Mouse (Mus musculus): Measurements from ENCODE around the gene Cpt2. TPM values are rescaled to one million over a fixed set of nuclear protein-coding genes. Genes with fewer than 3 reads are reported as not detected.

Gene Cpt2
- total and polyA plus RNA-seq, 3 experiments, result 10.8 to 14.1 (median 13.5) TPM

DNA sequence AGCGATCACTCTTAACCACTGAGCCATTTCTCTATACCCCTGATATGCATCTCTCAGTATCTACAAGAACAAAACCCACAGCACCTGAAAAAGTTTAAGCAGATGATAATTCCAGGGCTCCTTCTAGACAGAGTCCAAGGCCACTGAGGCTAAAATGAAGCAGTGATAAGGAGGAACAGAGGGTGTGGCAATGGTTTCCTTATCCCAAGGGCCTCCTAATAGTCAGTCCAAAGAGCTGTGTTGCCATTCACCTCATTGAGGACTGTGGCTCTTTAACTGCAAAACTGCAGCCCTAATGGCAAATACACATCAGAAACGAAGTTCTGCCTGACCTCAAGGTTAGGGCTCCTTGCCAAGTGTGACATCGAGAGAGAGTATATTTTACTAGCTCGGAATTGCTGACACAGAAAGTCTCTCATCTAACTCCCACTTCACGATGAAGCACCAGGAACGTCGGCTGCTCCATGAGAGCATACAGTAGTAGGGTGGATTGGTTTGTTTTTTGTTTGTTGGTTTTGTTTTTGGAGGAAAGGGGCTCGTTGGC lies 2.2 kb downstream of the Cpt2 start:
- H3K9ac ChIP-seq (ENCODE audit: insufficient read depth, low read depth), result no peak overlapping the region
- in situ Hi-C loops (cut with MboI; ENCODE audit: low pct_ligation_motif_present, low pct_unique_long_range_greater_than_20kb, low sequenced_read_pairs), result no loop called here
- H3K4me1 ChIP-seq (ENCODE audit: control insufficient read depth in 1 of 2, insufficient read depth in 2 of 2), result peaks cover 7 to 11% of the 10 kb centered on the region in 2 experiments
- H3K27ac ChIP-seq (ENCODE audit: insufficient read depth, low read depth), result no peak overlapping the region
- H3K36me3 ChIP-seq (replicated peaks in 1 of 2; ENCODE audit: control insufficient read depth in 1 of 2, insufficient read depth in 1 of 2, low read length in 1 of 2), result peaks cover 0 to 7% of the 10 kb centered on the region in 2 experiments
- no peak for TF ChIP-seq NELFE (IDR thresholded peaks at IDR 0.05; ENCODE audit: low read depth, low read length)
- no peak for TF ChIP-seq MEF2A (IDR thresholded peaks at IDR 0.05; ENCODE audit: borderline replicate concordance, low read depth, low read length)
- no peak for TF ChIP-seq UBTF (IDR thresholded peaks at IDR 0.05; ENCODE audit: low read depth, low read length)
- no peak for TF ChIP-seq IRF4 (IDR thresholded peaks at IDR 0.05; ENCODE audit: low read depth, low read length)
- no peak for TF ChIP-seq ZC3H11A (IDR thresholded peaks at IDR 0.05; ENCODE audit: low read depth, low read length)
- TF ChIP-seq USF1 (IDR thresholded peaks at IDR 0.05; ENCODE audit: low read depth, low read length), result no peak
- H3K9me3 ChIP-seq (replicated peaks; ENCODE audit: low read length), result no peaks in the 10 kb centered on the region
- dilution Hi-C loops (cut with MboI; ENCODE audit: extremely low pct_ligation_motif_present, extremely low pct_unique_long_range_greater_than_20kb, low sequenced_read_pairs), result no loop called here
- H3K27me3 ChIP-seq (replicated peaks), result peaks cover 2% of the 10 kb centered on the region
- no peak overlapping the region for H3K4me2 ChIP-seq (ENCODE audit: insufficient read depth, low read depth, poor library complexity, severe bottlenecking)
- no peak overlapping the region for H3K4me3 ChIP-seq (replicated peaks in 1 of 3; ENCODE audit: low read depth in 2 of 3, low read length in 2 of 3, poor library complexity in 1 of 3)
- DNase-seq (ENCODE audit: extremely low read depth), result no peak
- H3K79me2 ChIP-seq (replicated peaks; ENCODE audit: control insufficient read depth, extremely low read depth, insufficient read depth, poor library complexity, severe bottlenecking), result no peaks in the 10 kb centered on the region

DNA sequence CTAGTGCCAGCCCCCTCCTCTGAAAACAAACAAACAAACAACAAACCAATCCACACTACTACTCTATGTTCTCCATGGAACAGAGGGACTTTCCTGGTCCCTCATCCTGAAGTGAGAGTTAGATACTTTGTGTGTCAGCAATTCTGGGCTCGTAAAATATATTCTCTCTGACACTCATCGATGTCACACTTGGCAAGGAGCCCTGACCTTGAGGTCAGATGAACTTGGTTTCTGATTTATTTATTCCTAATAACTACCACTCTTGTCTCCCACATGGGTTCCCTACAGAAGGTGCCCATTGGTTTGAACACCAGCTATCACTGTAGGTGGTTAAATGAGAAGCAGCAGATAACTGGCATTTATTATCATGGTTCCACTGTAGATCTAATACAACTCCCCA lies 3.1 kb downstream of the Cpt2 start:
- in situ Hi-C loops (cut with MboI; ENCODE audit: low pct_ligation_motif_present, low pct_unique_long_range_greater_than_20kb, low sequenced_read_pairs), result no loop called here
- no peak overlapping the region for H3K27ac ChIP-seq (ENCODE audit: insufficient read depth, low read depth)

DNA sequence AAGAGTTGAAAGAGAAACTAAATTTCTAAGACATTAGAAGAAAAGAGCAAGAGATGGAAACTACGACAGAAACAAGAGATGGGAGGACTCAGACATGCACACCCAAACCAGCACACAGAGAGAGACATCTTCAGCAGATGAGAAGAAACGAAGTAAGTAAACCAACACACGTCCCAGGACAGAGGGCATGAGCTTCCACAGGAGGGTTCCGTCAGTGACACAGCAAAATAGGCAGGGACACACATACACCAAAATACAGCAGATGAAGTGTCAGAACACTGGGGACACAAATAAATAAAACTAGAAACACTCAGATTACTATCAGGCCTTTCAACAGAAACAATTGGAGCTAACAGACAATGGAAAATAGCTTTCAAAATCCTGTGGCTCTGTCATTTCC lies 13.4 kb downstream of the Cpt2 start:
- TF ChIP-seq CTCF (conservative IDR thresholded peaks at IDR 0.05 in 1 of 2, IDR thresholded peaks at IDR 0.05 in 1 of 2; ENCODE audit: low read depth in 2 of 2, low read length in 2 of 2) (no peak), PAX5 (IDR thresholded peaks at IDR 0.05; ENCODE audit: low read length) (no peak), E2F4 (IDR thresholded peaks at IDR 0.05; ENCODE audit: insufficient replicate concordance, low read depth, low read length) (no peak), JUND (conservative IDR thresholded peaks at IDR 0.05; ENCODE audit: low read depth, low read length) (no peak), JUN (IDR thresholded peaks at IDR 0.05; ENCODE audit: insufficient read depth, low read depth, low read length) (no peak), NELFE (IDR thresholded peaks at IDR 0.05; ENCODE audit: low read depth, low read length) (no peak), CHD2 (IDR thresholded peaks at IDR 0.05; ENCODE audit: low read length) (no peak), GABPA (IDR thresholded peaks at IDR 0.05; ENCODE audit: insufficient replicate concordance, low read depth, low read length) (no peak), RCOR1 (conservative IDR thresholded peaks at IDR 0.05; ENCODE audit: low read depth, low read length) (no peak), MAFK (IDR thresholded peaks at IDR 0.05; ENCODE audit: insufficient replicate concordance, low read length) (no peak), UBTF (IDR thresholded peaks at IDR 0.05; ENCODE audit: low read depth, low read length) (no peak), RAD21 (IDR thresholded peaks at IDR 0.05; ENCODE audit: low read depth, low read length) (no peak), ETS1 (conservative IDR thresholded peaks at IDR 0.05; ENCODE audit: low read depth, low read length) (no peak), SMC3 (IDR thresholded peaks at IDR 0.05; ENCODE audit: low read depth, low read length) (no peak), POLR2A (IDR thresholded peaks at IDR 0.05; ENCODE audit: low read depth, low read length) (no peak), ZMIZ1 (IDR thresholded peaks at IDR 0.05; ENCODE audit: low read depth, low read length) (no peak)
- no peak overlapping the region for H3K4me3 ChIP-seq (replicated peaks in 1 of 3; ENCODE audit: low read depth in 2 of 3, low read length in 2 of 3, poor library complexity in 1 of 3)
- H3K27me3 ChIP-seq (replicated peaks), result no peaks in the 10 kb centered on the region
- DNase-seq (ENCODE audit: extremely low read depth), result no peak
- H3K79me2 ChIP-seq (replicated peaks; ENCODE audit: control insufficient read depth, extremely low read depth, insufficient read depth, poor library complexity, severe bottlenecking), result no peaks in the 10 kb centered on the region
- H3K4me1 ChIP-seq (ENCODE audit: control insufficient read depth in 1 of 2, insufficient read depth in 2 of 2), result no peaks in the 10 kb centered on the region
- dilution Hi-C loops (cut with MboI; ENCODE audit: extremely low pct_ligation_motif_present, extremely low pct_unique_long_range_greater_than_20kb, low sequenced_read_pairs) (no loop called here), in situ Hi-C loops (cut with MboI; ENCODE audit: low pct_ligation_motif_present, low pct_unique_long_range_greater_than_20kb, low sequenced_read_pairs) (no loop called here)
- no peaks in the 10 kb centered on the region for H3K9me3 ChIP-seq (replicated peaks; ENCODE audit: low read length)
- H3K4me2 ChIP-seq (ENCODE audit: insufficient read depth, low read depth, poor library complexity, severe bottlenecking), result no peak overlapping the region
- H3K36me3 ChIP-seq (replicated peaks in 1 of 2; ENCODE audit: control insufficient read depth in 1 of 2, insufficient read depth in 1 of 2, low read length in 1 of 2), result peaks cover 22 to 64% of the 10 kb centered on the region in 2 experiments
- no peak overlapping the region for H3K27ac ChIP-seq (ENCODE audit: insufficient read depth, low read depth)
- no peak overlapping the region for H3K9ac ChIP-seq (ENCODE audit: insufficient read depth, low read depth)

More for the DNA sequence above, 3.1 kb downstream of the Cpt2 start:
- no peak overlapping the region for H3K9ac ChIP-seq (ENCODE audit: insufficient read depth, low read depth)
- DNase-seq (ENCODE audit: extremely low read depth), result no peak
- H3K4me3 ChIP-seq (replicated peaks in 1 of 3; ENCODE audit: low read depth in 2 of 3, low read length in 2 of 3, poor library complexity in 1 of 3), result no peak overlapping the region
- no peaks in the 10 kb centered on the region for H3K79me2 ChIP-seq (replicated peaks; ENCODE audit: control insufficient read depth, extremely low read depth, insufficient read depth, poor library complexity, severe bottlenecking)
- peaks cover 2% of the 10 kb centered on the region for H3K27me3 ChIP-seq (replicated peaks)
- TF ChIP-seq GABPA (IDR thresholded peaks at IDR 0.05; ENCODE audit: insufficient replicate concordance, low read depth, low read length), result no peak
- TF ChIP-seq ZC3H11A (IDR thresholded peaks at IDR 0.05; ENCODE audit: low read depth, low read length), result no peak
- no peak for TF ChIP-seq E2F4 (IDR thresholded peaks at IDR 0.05; ENCODE audit: insufficient replicate concordance, low read depth, low read length)
- no peak for TF ChIP-seq CTCF (conservative IDR thresholded peaks at IDR 0.05 in 1 of 2, IDR thresholded peaks at IDR 0.05 in 1 of 2; ENCODE audit: low read depth in 2 of 2, low read length in 2 of 2)
- TF ChIP-seq SIN3A (IDR thresholded peaks at IDR 0.05; ENCODE audit: low read length), result no peak
- TF ChIP-seq IRF4 (IDR thresholded peaks at IDR 0.05; ENCODE audit: low read depth, low read length), result no peak
- no peak for TF ChIP-seq MEF2A (IDR thresholded peaks at IDR 0.05; ENCODE audit: borderline replicate concordance, low read depth, low read length)
- no peak for TF ChIP-seq EP300 (IDR thresholded peaks at IDR 0.05; ENCODE audit: low read length)
- no peak for TF ChIP-seq TBP (conservative IDR thresholded peaks at IDR 0.05; ENCODE audit: low read depth, low read length)
- TF ChIP-seq MXI1 (IDR thresholded peaks at IDR 0.05; ENCODE audit: low read depth, low read length), result no peak
- TF ChIP-seq MAZ (IDR thresholded peaks at IDR 0.05; ENCODE audit: low read depth, low read length), result no peak
- no peak for TF ChIP-seq CHD1 (IDR thresholded peaks at IDR 0.05; ENCODE audit: low read depth, low read length)
- TF ChIP-seq TCF12 (IDR thresholded peaks at IDR 0.05; ENCODE audit: low read depth, low read length), result no peak
- no peak for TF ChIP-seq HCFC1 (IDR thresholded peaks at IDR 0.05; ENCODE audit: low read depth, low read length)
- no peak for TF ChIP-seq JUN (IDR thresholded peaks at IDR 0.05; ENCODE audit: insufficient read depth, low read depth, low read length)
- H3K4me2 ChIP-seq (ENCODE audit: insufficient read depth, low read depth, poor library complexity, severe bottlenecking), result no peak overlapping the region
- H3K4me1 ChIP-seq (ENCODE audit: control insufficient read depth in 1 of 2, insufficient read depth in 2 of 2), result peaks cover 7 to 11% of the 10 kb centered on the region in 2 experiments
- H3K36me3 ChIP-seq (replicated peaks in 1 of 2; ENCODE audit: control insufficient read depth in 1 of 2, insufficient read depth in 1 of 2, low read length in 1 of 2), result peaks cover 0 to 7% of the 10 kb centered on the region in 2 experiments
- dilution Hi-C loops (cut with MboI; ENCODE audit: extremely low pct_ligation_motif_present, extremely low pct_unique_long_range_greater_than_20kb, low sequenced_read_pairs), result no loop called here
- H3K9me3 ChIP-seq (replicated peaks; ENCODE audit: low read length), result no peaks in the 10 kb centered on the region

Measured in CH12.LX (cell line).